Mouse (Mus musculus): ENCODE results near the gene Dennd1a. TPM values are rescaled to one million over a fixed set of nuclear protein-coding genes. Genes with fewer than 3 reads are reported as not detected.

Gene Dennd1a
- polyA plus RNA-seq, 1 experiment, result 21.6 TPM

DNA sequence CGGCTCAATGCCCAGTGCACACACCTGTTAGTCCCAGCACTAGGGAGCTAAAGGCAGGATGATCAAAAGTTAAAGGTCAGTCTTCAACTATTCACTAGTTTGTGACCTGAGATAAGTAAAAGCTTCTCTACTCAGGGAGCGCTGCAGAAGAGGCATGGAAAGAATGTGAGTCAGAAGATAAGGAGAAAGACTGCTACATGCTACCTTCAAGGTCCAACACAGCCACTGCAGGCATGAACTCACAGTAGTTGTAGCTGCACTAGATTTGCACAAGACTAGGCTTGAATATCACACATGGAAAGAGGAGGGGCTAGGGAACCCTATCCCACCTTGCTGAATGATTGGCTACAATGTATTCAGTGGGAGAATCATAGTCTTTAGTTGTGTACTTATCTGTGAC, 202.1 kb downstream of the Dennd1a start:
- H3K36me3 ChIP-seq (ENCODE audit: control insufficient read depth, insufficient read depth, low read length), result no peaks in the 10 kb centered on the region
- H3K4me3 ChIP-seq (ENCODE audit: control insufficient read depth, low read depth, low read length), result no peak overlapping the region
- H3K27me3 ChIP-seq (ENCODE audit: control insufficient read depth, insufficient read depth, low read length), result no peaks in the 10 kb centered on the region
- H3K4me1 ChIP-seq (ENCODE audit: control insufficient read depth, insufficient read depth, low read length), result no peaks in the 10 kb centered on the region
- TF ChIP-seq POLR2A (IDR thresholded peaks at IDR 0.05; ENCODE audit: control insufficient read depth, low read depth, low read length) (no peak), CTCF (IDR thresholded peaks at IDR 0.05; ENCODE audit: control insufficient read depth, insufficient read depth, insufficient replicate concordance, low read depth, low read length) (no peak)
- no peak overlapping the region for H3K27ac ChIP-seq (ENCODE audit: control insufficient read depth, insufficient read depth, low read depth, low read length)

DNA sequence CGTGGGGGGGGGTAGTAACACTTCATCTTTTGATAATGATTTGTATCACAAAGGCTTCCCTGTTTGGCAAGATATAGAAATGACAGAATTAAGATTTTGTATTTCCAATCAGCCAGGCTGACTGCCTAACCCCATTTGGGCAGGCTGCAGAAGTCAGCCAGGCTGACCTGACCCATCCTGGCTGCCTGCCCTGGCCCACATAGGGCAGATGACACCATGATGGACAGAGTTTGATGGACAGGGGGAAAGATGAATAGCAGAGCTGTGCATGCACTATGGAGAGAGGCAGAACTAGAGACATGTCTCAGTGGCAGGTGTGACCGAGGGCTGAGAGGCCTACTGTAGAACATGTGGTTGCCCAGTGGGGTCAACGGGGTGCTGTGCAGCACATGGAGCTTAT, 203.9 kb downstream of the Dennd1a start:
- no peaks in the 10 kb centered on the region for H3K36me3 ChIP-seq (ENCODE audit: control insufficient read depth, insufficient read depth, low read length)
- H3K27ac ChIP-seq (ENCODE audit: control insufficient read depth, insufficient read depth, low read depth, low read length), result no peak overlapping the region
- no peak for TF ChIP-seq POLR2A (IDR thresholded peaks at IDR 0.05; ENCODE audit: control insufficient read depth, low read depth, low read length)
- TF ChIP-seq CTCF (IDR thresholded peaks at IDR 0.05; ENCODE audit: control insufficient read depth, insufficient read depth, insufficient replicate concordance, low read depth, low read length), result no peak
- H3K4me3 ChIP-seq (ENCODE audit: control insufficient read depth, low read depth, low read length), result no peak overlapping the region
- no peaks in the 10 kb centered on the region for H3K27me3 ChIP-seq (ENCODE audit: control insufficient read depth, insufficient read depth, low read length)
- H3K4me1 ChIP-seq (ENCODE audit: control insufficient read depth, insufficient read depth, low read length), result no peaks in the 10 kb centered on the region

DNA sequence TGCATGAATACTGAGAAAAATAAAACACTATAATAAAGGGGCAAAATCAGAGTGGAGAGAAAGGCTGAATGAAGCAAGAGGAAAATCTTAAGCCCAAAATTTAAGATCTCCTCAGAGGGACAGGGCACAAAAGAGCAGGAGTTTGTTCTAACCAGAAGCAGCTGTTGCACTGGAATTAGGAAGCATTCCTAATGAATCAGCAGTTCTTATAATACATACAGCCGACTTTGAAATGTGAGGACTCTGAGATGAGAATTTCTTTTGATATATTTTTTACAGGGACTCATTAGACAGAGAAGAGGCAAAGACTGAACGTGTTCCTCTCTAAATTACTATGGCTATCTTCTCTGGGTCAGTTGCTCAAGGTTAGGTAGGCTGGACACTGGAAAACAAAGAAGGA, 212.7 kb downstream of the Dennd1a start:
- TF ChIP-seq POLR2A (IDR thresholded peaks at IDR 0.05; ENCODE audit: control insufficient read depth, low read depth, low read length) (no peak), CTCF (IDR thresholded peaks at IDR 0.05; ENCODE audit: control insufficient read depth, insufficient read depth, insufficient replicate concordance, low read depth, low read length) (no peak)
- H3K27me3 ChIP-seq (ENCODE audit: control insufficient read depth, insufficient read depth, low read length), result no peaks in the 10 kb centered on the region
- no peaks in the 10 kb centered on the region for H3K36me3 ChIP-seq (ENCODE audit: control insufficient read depth, insufficient read depth, low read length)
- no peak overlapping the region for H3K4me3 ChIP-seq (ENCODE audit: control insufficient read depth, low read depth, low read length)
- H3K27ac ChIP-seq (ENCODE audit: control insufficient read depth, insufficient read depth, low read depth, low read length), result no peak overlapping the region
- H3K4me1 ChIP-seq (ENCODE audit: control insufficient read depth, insufficient read depth, low read length), result no peaks in the 10 kb centered on the region

DNA sequence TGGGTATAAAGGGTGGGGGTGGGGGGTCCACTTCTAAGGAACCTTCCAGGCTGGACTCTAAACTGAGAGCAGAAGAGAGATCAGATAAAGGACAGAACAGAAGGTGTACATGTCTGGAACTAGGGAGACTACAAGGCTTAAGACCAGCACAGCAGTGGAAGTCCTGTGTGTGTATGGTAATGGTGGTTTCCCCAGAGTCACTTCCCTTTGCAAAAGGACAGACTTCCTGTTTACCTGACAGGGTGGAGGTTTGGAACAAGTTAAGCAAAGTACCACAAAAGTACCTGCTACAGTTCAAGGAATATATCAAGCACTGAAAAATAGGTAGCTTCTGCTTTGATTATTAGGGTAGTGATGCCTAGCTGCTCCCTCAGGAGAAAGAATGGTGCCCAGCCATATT, 215.1 kb downstream of the Dennd1a start:
- Histone ChIP-seq H3K4me3 (ENCODE audit: control insufficient read depth, low read depth, low read length) (no peak overlapping the region), H3K4me1 (ENCODE audit: control insufficient read depth, insufficient read depth, low read length) (no peaks in the 10 kb centered on the region), H3K27ac (ENCODE audit: control insufficient read depth, insufficient read depth, low read depth, low read length) (no peak overlapping the region), H3K27me3 (ENCODE audit: control insufficient read depth, insufficient read depth, low read length) (no peaks in the 10 kb centered on the region), H3K36me3 (ENCODE audit: control insufficient read depth, insufficient read depth, low read length) (no peaks in the 10 kb centered on the region)
- TF ChIP-seq CTCF (IDR thresholded peaks at IDR 0.05; ENCODE audit: control insufficient read depth, insufficient read depth, insufficient replicate concordance, low read depth, low read length), result no peak
- no peak for TF ChIP-seq POLR2A (IDR thresholded peaks at IDR 0.05; ENCODE audit: control insufficient read depth, low read depth, low read length)

DNA sequence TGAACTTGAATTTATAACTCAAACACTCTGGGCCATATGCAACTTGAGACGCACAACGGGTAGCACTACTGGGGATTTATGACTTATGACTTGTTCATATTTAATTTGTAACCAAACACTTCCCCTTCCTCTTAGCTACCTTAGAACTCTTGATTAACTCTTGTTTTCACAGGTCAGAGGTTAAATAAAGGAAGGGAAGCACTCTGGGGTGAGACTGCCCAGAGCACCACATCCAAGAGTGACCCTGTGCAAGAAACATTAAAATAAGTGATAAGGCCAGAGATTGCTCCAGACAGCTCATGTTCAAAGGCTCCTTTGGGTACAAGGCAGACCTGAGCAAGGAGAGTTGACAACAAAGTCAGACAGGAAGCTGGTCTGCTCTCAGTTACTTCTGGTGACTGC, 219.0 kb downstream of the Dennd1a start:
- Histone ChIP-seq H3K36me3 (ENCODE audit: control insufficient read depth, insufficient read depth, low read length) (no peaks in the 10 kb centered on the region), H3K27me3 (ENCODE audit: control insufficient read depth, insufficient read depth, low read length) (no peaks in the 10 kb centered on the region), H3K4me1 (ENCODE audit: control insufficient read depth, insufficient read depth, low read length) (no peaks in the 10 kb centered on the region), H3K4me3 (ENCODE audit: control insufficient read depth, low read depth, low read length) (no peak overlapping the region), H3K27ac (ENCODE audit: control insufficient read depth, insufficient read depth, low read depth, low read length) (no peak overlapping the region)
- no peak for TF ChIP-seq POLR2A (IDR thresholded peaks at IDR 0.05; ENCODE audit: control insufficient read depth, low read depth, low read length)
- no peak for TF ChIP-seq CTCF (IDR thresholded peaks at IDR 0.05; ENCODE audit: control insufficient read depth, insufficient read depth, insufficient replicate concordance, low read depth, low read length)

DNA sequence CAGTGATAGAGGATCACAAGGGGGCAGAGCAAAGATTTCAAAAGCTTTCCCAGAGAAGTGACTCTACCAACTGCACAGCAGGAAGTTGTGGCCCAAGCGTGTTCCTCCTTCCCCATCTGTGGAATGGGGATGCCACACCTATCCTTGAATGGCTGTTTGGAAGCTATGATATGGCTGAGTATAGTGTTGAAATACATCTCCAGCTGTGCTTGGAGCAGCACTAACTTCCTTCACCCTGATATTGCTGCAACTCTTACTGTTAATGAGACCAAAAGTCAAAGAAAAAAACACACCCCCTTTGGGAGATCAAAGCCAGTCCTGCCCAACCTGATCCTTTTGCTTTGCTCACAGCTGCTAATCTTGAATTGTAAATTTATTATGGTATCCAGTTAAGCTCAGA, 221.3 kb downstream of the Dennd1a start:
- TF ChIP-seq POLR2A (IDR thresholded peaks at IDR 0.05; ENCODE audit: control insufficient read depth, low read depth, low read length) (no peak), CTCF (IDR thresholded peaks at IDR 0.05; ENCODE audit: control insufficient read depth, insufficient read depth, insufficient replicate concordance, low read depth, low read length) (no peak)
- Histone ChIP-seq H3K27me3 (ENCODE audit: control insufficient read depth, insufficient read depth, low read length) (no peaks in the 10 kb centered on the region), H3K27ac (ENCODE audit: control insufficient read depth, insufficient read depth, low read depth, low read length) (no peak overlapping the region), H3K36me3 (ENCODE audit: control insufficient read depth, insufficient read depth, low read length) (no peaks in the 10 kb centered on the region), H3K4me3 (ENCODE audit: control insufficient read depth, low read depth, low read length) (no peak overlapping the region), H3K4me1 (ENCODE audit: control insufficient read depth, insufficient read depth, low read length) (no peaks in the 10 kb centered on the region)

DNA sequence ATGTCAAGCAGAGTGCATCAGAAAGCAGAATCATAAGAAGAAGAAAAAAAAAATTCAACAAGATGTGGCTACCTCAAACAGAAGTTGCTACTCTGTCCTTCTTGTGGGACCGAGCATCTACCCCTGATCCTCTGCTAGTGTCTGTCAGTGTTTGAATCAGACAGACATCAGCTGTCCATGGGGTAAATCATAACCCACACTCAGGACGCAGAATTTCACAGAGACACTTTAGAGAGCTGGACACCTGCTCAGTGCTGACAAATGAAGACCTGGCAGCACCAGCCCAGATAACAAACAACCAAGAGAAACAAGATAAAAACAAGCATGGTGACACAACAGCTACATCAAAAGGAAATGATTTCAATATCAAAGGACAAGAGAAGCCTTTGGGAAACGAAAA, 222.9 kb downstream of the Dennd1a start:
- Histone ChIP-seq H3K4me1 (ENCODE audit: control insufficient read depth, insufficient read depth, low read length) (no peaks in the 10 kb centered on the region), H3K4me3 (ENCODE audit: control insufficient read depth, low read depth, low read length) (no peak overlapping the region), H3K36me3 (ENCODE audit: control insufficient read depth, insufficient read depth, low read length) (no peaks in the 10 kb centered on the region), H3K27ac (ENCODE audit: control insufficient read depth, insufficient read depth, low read depth, low read length) (no peak overlapping the region), H3K27me3 (ENCODE audit: control insufficient read depth, insufficient read depth, low read length) (no peaks in the 10 kb centered on the region)
- no peak for TF ChIP-seq CTCF (IDR thresholded peaks at IDR 0.05; ENCODE audit: control insufficient read depth, insufficient read depth, insufficient replicate concordance, low read depth, low read length)
- no peak for TF ChIP-seq POLR2A (IDR thresholded peaks at IDR 0.05; ENCODE audit: control insufficient read depth, low read depth, low read length)

DNA sequence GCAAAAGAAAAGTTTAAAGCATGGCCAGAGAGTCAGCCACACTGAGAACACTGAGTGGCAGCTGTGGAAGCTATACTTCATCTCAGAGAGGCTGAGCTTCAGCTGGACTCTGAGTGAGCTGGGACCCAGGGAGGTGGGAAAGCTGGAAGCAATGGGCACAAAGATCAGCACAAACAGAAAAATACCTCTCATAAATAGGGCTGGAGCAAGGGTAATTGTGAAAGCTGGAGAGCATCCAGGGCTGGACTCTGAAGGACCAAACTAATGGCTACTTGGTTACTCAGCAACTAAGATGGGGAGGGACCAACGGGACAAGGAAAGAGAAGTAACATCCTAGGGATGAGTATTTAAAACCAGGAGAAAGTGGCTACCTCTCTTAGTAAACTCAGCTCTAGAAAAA, 225.0 kb downstream of the Dennd1a start:
- Histone ChIP-seq H3K4me3 (ENCODE audit: control insufficient read depth, low read depth, low read length) (no peak overlapping the region), H3K27me3 (ENCODE audit: control insufficient read depth, insufficient read depth, low read length) (no peaks in the 10 kb centered on the region), H3K27ac (ENCODE audit: control insufficient read depth, insufficient read depth, low read depth, low read length) (no peak overlapping the region), H3K36me3 (ENCODE audit: control insufficient read depth, insufficient read depth, low read length) (no peaks in the 10 kb centered on the region), H3K4me1 (ENCODE audit: control insufficient read depth, insufficient read depth, low read length) (no peaks in the 10 kb centered on the region)
- TF ChIP-seq CTCF (IDR thresholded peaks at IDR 0.05; ENCODE audit: control insufficient read depth, insufficient read depth, insufficient replicate concordance, low read depth, low read length) (no peak), POLR2A (IDR thresholded peaks at IDR 0.05; ENCODE audit: control insufficient read depth, low read depth, low read length) (no peak)
